Mouse (Mus musculus) embryonic fibroblast, embryonic 13.5 days (primary cell): ENCODE measurements around the gene Cryba4. TPM values are rescaled to one million over a fixed set of nuclear protein-coding genes. Genes with fewer than 3 reads are reported as not detected.

Source experiments
- H3K27ac ChIP-seq: 2 replicates; pipeline ENCODE4 v1.5.1; 2012; ENCODE audit warnings: low read length, control low read depth, inconsistent platforms; ENCODE audit not compliant: insufficient read depth
- H3K4me1 ChIP-seq: 2 replicates; pipeline ENCODE4 v1.6.1; 2011; ENCODE audit warnings: low read length; ENCODE audit not compliant: control insufficient read depth, insufficient read depth
- H3K4me3 ChIP-seq: 2 replicates; pipeline ENCODE4 v1.5.1; 2011; ENCODE audit warnings: mild to moderate bottlenecking, control low read depth, low read length; ENCODE audit not compliant: insufficient read depth
- CTCF ChIP-seq: IDR thresholded peaks from 2 replicates; pipeline ENCODE4 v1.5.1; 2011; ENCODE audit warnings: mild to moderate bottlenecking, control low read depth, low read length, moderate library complexity, borderline replicate concordance; ENCODE audit not compliant: insufficient read depth
- POLR2A ChIP-seq: IDR thresholded peaks from 2 replicates; pipeline ENCODE4 v1.6.1; 2011; ENCODE audit warnings: low read depth, mild to moderate bottlenecking, control low read depth, low read length, moderate library complexity
- polyA plus RNA-seq: library from polyadenylated mRNA; stranded (reverse); fragments of >200 nt; gene quantifications from 2 replicates; pipeline ENCODE4 v1.2.4, GENCODE M21; 2011; ENCODE audit warnings: low read depth; ENCODE audit not compliant: missing spikeins, insufficient read length

Gene Cryba4
- polyA plus RNA-seq, 1 experiment, result not detected

GRCm38 (mm10) chr5:112254282-112254806, 2.0 kb upstream of the Cryba4 start:
- Histone ChIP-seq H3K4me3 (no peak overlapping the region), H3K4me1 (no peaks in the 10 kb centered on the region), H3K27ac (no peak overlapping the region)
- no peak for TF ChIP-seq POLR2A
- no peak for TF ChIP-seq CTCF

- Histone ChIP-seq H3K4me3 (no peak overlapping the region), H3K4me1 (no peaks in the 10 kb centered on the region), H3K27ac (no peak overlapping the region)
- TF ChIP-seq POLR2A, result no peak
- TF ChIP-seq CTCF, result no peak
These were observed 851 bp upstream of the Cryba4 start for GRCm38 (mm10) chr5:112253169-112253568.

GRCm38 (mm10) chr5:112249106-112249505, 3.2 kb downstream of the Cryba4 start:
- Histone ChIP-seq H3K4me1 (no peaks in the 10 kb centered on the region), H3K4me3 (no peak overlapping the region), H3K27ac (no peak overlapping the region)
- TF ChIP-seq POLR2A, result no peak
- no peak for TF ChIP-seq CTCF

- Histone ChIP-seq H3K4me3 (no peak overlapping the region), H3K4me1 (no peaks in the 10 kb centered on the region), H3K27ac (no peak overlapping the region)
- no peak for TF ChIP-seq CTCF
These were observed 4.9 kb downstream of the Cryba4 start for GRCm38 (mm10) chr5:112247399-112247798.

- Histone ChIP-seq H3K27ac (no peak overlapping the region), H3K4me3 (no peak overlapping the region), H3K4me1 (no peaks in the 10 kb centered on the region)
- TF ChIP-seq POLR2A (no peak), CTCF (no peak)
These were observed 7.3 kb downstream of the Cryba4 start for GRCm38 (mm10) chr5:112244890-112245615.

GRCm38 (mm10) chr5:112244275-112244562, 8.1 kb downstream of the Cryba4 start:
- Histone ChIP-seq H3K4me3 (no peak overlapping the region), H3K27ac (no peak overlapping the region), H3K4me1 (no peaks in the 10 kb centered on the region)
- TF ChIP-seq POLR2A (no peak), CTCF (no peak)

GRCm38 (mm10) chr5:112243539-112244274, 8.6 kb downstream of the Cryba4 start:
- Histone ChIP-seq H3K4me1 (no peaks in the 10 kb centered on the region), H3K27ac (no peak overlapping the region), H3K4me3 (no peak overlapping the region)
- TF ChIP-seq POLR2A (no peak), CTCF (no peak)

GRCm38 (mm10) chr5:112243041-112243440, 9.3 kb downstream of the Cryba4 start:
- no peaks in the 10 kb centered on the region for H3K4me1 ChIP-seq
- TF ChIP-seq POLR2A (no peak), CTCF (no peak)
- no peak overlapping the region for H3K4me3 ChIP-seq
- H3K27ac ChIP-seq, result no peak overlapping the region

GRCm38 (mm10) chr5:112242361-112242778, 9.9 kb downstream of the Cryba4 start:
- no peak overlapping the region for H3K27ac ChIP-seq
- H3K4me3 ChIP-seq, result no peak overlapping the region
- no peak for TF ChIP-seq POLR2A
- H3K4me1 ChIP-seq, result no peaks in the 10 kb centered on the region

- Histone ChIP-seq H3K4me3 (no peak overlapping the region), H3K27ac (no peak overlapping the region), H3K4me1 (no peaks in the 10 kb centered on the region)
- TF ChIP-seq POLR2A (no peak), CTCF (no peak)
These were observed 10.5 kb downstream of the Cryba4 start for GRCm38 (mm10) chr5:112241849-112242248.
